Mouse (Mus musculus) adrenal gland, postnatal 14 days (tissue): ENCODE measurements around the gene Atp5f1. TPM values are rescaled to one million over a fixed set of nuclear protein-coding genes. Genes with fewer than 3 reads are reported as not detected.

Source experiments
- DNase-seq: peaks from one replicate; pipeline ENCODE4 v3.0.0; 2021; ENCODE audit warnings: mixed read lengths
- total RNA-seq: library from RNA; stranded (reverse); gene quantifications from 2 replicates; pipeline ENCODE4 v1.2.3, GENCODE M21; 2021

Atp5f1 gene
- total RNA-seq, 1 experiment from 2014 or later, result 481 TPM

GRCm38 (mm10) chr3:105900266-105900665 is 59.6 kb downstream of the Atp5f1 start:
- no peak for DNase-seq

GRCm38 (mm10) chr3:105899394-105900147 is 60.3 kb downstream of the Atp5f1 start:
- DNase-seq, result peak; percentile 90

GRCm38 (mm10) chr3:105898861-105899260 is 61.0 kb downstream of the Atp5f1 start:
- no peak for DNase-seq

DNA sequence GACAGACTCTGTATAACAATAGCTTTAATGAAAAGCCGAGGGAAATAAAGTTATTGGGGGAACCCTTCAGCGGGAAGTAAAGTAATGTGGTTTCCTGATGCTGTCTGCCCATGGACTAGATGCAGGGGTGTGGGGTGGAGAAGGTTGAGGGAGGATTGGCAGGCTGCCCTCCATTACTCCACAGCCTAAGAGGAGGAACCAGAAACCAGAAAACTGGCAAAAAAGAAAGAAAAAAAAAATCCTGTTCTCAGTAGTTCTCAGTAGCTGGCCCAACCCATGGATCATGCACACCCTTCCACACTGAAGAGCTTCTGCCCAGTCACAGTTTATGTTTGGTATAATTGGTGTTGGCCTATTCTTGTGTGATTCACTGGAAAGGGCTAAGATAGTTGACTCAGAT is 61.6 kb downstream of the Atp5f1 start:
- DNase-seq, result peak; percentile 57

- DNase-seq, result no peak
Observed at GRCm38 (mm10) chr3:105896811-105897210, 63.1 kb downstream of the Atp5f1 start.

DNA sequence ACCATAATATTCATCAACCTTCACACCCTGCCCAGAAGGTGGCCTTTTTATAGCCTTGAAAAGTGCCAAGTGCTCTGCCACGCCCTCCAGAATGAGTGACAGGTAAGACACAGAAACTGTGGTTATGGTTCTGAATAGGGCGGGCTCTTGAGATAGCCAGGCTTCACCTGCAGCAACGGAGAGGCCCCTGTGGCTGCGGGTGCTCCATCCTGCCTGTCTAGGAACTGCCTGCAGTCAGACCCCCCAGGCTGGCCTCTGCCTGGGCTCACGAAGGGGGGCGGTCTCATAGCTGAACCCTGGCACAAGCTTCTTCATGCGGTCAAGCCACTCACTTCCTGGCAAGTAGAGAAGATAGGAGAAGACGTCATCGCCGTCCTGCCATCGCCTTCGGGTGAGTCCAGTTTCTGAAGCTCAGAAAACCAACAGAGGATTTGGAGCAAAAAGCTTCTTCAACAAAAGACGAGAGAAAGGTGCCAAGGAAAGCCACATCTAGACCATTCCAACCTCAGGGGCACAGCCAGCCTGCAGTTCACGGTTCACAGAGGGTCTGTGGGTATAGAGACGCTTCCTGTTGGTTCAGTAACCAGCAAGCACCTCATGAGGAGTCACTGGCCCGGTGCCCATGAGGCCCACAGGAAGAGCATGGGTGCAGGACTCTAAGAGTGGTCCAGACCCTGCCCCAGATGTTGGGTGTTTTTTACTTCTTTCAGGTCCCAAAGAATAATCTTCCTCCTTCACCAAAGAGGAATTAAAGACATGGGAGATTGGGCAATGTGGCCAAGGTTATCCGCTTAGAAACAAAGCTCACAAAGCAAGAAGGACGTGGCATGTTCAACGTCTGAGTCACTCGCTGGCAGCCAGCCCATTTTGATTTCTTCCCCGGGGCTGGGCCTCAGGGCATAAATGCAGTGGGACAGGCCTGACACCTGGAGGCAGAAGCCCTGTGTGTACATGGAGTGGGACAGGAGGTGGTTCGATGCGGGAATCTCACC is 65.0 kb downstream of the Atp5f1 start:
- DNase-seq, result peak; percentile 99

GRCm38 (mm10) chr3:105893941-105894391 is 65.9 kb downstream of the Atp5f1 start:
- DNase-seq, result peak; percentile 56

Other genes starting within 250 kb of the Atp5f1 start
- gene Rap1a, start 158.8 kb downstream of the Atp5f1 start, total RNA-seq, result 184 and 206 TPM in 2 replicates
- gene Adora3, start 89.2 kb downstream of the Atp5f1 start, total RNA-seq, result 0.33 TPM in 1 of 2 replicates, not detected in the other
- gene Tmigd3, start 89.2 kb downstream of the Atp5f1 start, total RNA-seq, result 0.38 TPM in 1 of 2 replicates, not detected in the other
- 1.5 and 1.9 TPM in 2 replicates for gene I830077J02Rik, start 27.4 kb downstream of the Atp5f1 start, total RNA-seq
- gene Wdr77, start 730 bp downstream of the Atp5f1 start, total RNA-seq, result 62.1 and 76.4 TPM in 2 replicates
- 0.82 and 1.1 TPM in 2 replicates for gene Ovgp1, start 13.6 kb upstream of the Atp5f1 start, total RNA-seq
- gene Pifo, start 54.5 kb upstream of the Atp5f1 start, total RNA-seq, result not detected in 2 replicates
- gene Chil5, start 72.7 kb upstream of the Atp5f1 start, total RNA-seq, result 0.38 TPM in 1 of 2 replicates, not detected in the other
- not detected in 2 replicates for gene Chia1, start 153.1 kb upstream of the Atp5f1 start, total RNA-seq
- gene Chil3, start 207.5 kb upstream of the Atp5f1 start, total RNA-seq, result 0.83 and 3.0 TPM in 2 replicates